Mouse (Mus musculus): Measurements from ENCODE around the gene Slc48a1. TPM values are rescaled to one million over a fixed set of nuclear protein-coding genes. Genes with fewer than 3 reads are reported as not detected.

Gene Slc48a1
- polyA plus RNA-seq, 1 experiment = 22.1 TPM

GRCm38 (mm10) chr15:97746278-97746677, 32.0 kb upstream of the Slc48a1 start:
- Histone ChIP-seq H3K27ac (ENCODE audit: insufficient read depth, low read depth, low read length) (no peak overlapping the region), H3K4me1 (ENCODE audit: control insufficient read depth, insufficient read depth, insufficient read length, low read length) (peaks cover 11% of the 10 kb centered on the region; the same call in 1 of the 2 replicates), H3K27me3 (ENCODE audit: control insufficient read depth, insufficient read depth, low read length) (no peaks in the 10 kb centered on the region), H3K4me3 (ENCODE audit: low read depth, low read length) (no peak overlapping the region), H3K36me3 (ENCODE audit: control insufficient read depth, insufficient read depth, low read length) (no peaks in the 10 kb centered on the region)
- WGBS = 38% methylated on average over 10 of the region's 10 CpGs
- no peak for TF ChIP-seq POLR2A (IDR thresholded peaks at IDR 0.05; ENCODE audit: low read depth, low read length)
- no peak for TF ChIP-seq CTCF (IDR thresholded peaks at IDR 0.05; ENCODE audit: extremely low read depth, insufficient read length, insufficient replicate concordance, low read depth, low read length)

DNA sequence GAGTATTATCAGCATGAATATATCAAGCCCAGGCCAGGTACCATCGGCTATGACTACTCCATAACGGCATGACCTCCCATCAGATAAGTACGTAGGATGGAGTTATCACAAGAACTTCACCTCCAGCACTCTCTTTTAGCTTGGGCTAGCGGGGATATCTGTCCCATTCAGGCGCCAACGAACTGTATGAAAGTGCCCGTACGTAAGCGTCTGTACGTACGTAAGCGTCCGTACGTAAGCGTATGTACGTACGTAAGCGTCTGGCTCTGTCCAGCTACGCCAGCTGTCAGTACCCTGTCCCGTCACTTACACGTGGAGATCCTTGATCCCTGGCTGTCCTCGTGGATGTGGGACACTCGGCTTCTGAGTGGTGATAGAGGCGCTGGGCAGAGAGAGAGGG, 31.6 kb upstream of the Slc48a1 start:
- Histone ChIP-seq H3K4me3 (ENCODE audit: low read depth, low read length) (no peak overlapping the region), H3K36me3 (ENCODE audit: control insufficient read depth, insufficient read depth, low read length) (no peaks in the 10 kb centered on the region), H3K27me3 (ENCODE audit: control insufficient read depth, insufficient read depth, low read length) (no peaks in the 10 kb centered on the region), H3K27ac (ENCODE audit: insufficient read depth, low read depth, low read length) (no peak overlapping the region), H3K4me1 (ENCODE audit: control insufficient read depth, insufficient read depth, insufficient read length, low read length) (peaks cover 11% of the 10 kb centered on the region; the same call in 1 of the 2 replicates)
- 87% methylated on average over 24 of the region's 24 CpGs for WGBS
- TF ChIP-seq POLR2A (IDR thresholded peaks at IDR 0.05; ENCODE audit: low read depth, low read length) (no peak), CTCF (IDR thresholded peaks at IDR 0.05; ENCODE audit: extremely low read depth, insufficient read length, insufficient replicate concordance, low read depth, low read length) (no peak)

- no peaks in the 10 kb centered on the region for H3K27me3 ChIP-seq (ENCODE audit: control insufficient read depth, insufficient read depth, low read length)
- H3K27ac ChIP-seq (ENCODE audit: insufficient read depth, low read depth, low read length) = no peak overlapping the region
- H3K4me3 ChIP-seq (ENCODE audit: low read depth, low read length) = no peak overlapping the region
- WGBS = 85% methylated on average over 4 of the region's 4 CpGs
- TF ChIP-seq CTCF (IDR thresholded peaks at IDR 0.05; ENCODE audit: extremely low read depth, insufficient read length, insufficient replicate concordance, low read depth, low read length) (no peak), POLR2A (IDR thresholded peaks at IDR 0.05; ENCODE audit: low read depth, low read length) (no peak)
- H3K4me1 ChIP-seq (ENCODE audit: control insufficient read depth, insufficient read depth, insufficient read length, low read length) = peaks cover 11% of the 10 kb centered on the region; the same call in 1 of the 2 replicates
- H3K36me3 ChIP-seq (ENCODE audit: control insufficient read depth, insufficient read depth, low read length) = no peaks in the 10 kb centered on the region
Observed at GRCm38 (mm10) chr15:97747486-97747885, 30.8 kb upstream of the Slc48a1 start.

- H3K4me3 ChIP-seq (ENCODE audit: low read depth, low read length) = no peak overlapping the region
- no peak overlapping the region for H3K27ac ChIP-seq (ENCODE audit: insufficient read depth, low read depth, low read length)
- no peaks in the 10 kb centered on the region for H3K36me3 ChIP-seq (ENCODE audit: control insufficient read depth, insufficient read depth, low read length)
- 78% methylated on average over 10 of the region's 10 CpGs for WGBS
- no peak for TF ChIP-seq CTCF (IDR thresholded peaks at IDR 0.05; ENCODE audit: extremely low read depth, insufficient read length, insufficient replicate concordance, low read depth, low read length)
- TF ChIP-seq POLR2A (IDR thresholded peaks at IDR 0.05; ENCODE audit: low read depth, low read length) = no peak
- no peaks in the 10 kb centered on the region for H3K27me3 ChIP-seq (ENCODE audit: control insufficient read depth, insufficient read depth, low read length)
- H3K4me1 ChIP-seq (ENCODE audit: control insufficient read depth, insufficient read depth, insufficient read length, low read length) = peaks cover 11% of the 10 kb centered on the region; the same call in 1 of the 2 replicates
Observed at GRCm38 (mm10) chr15:97748309-97748708, 30.0 kb upstream of the Slc48a1 start.

DNA sequence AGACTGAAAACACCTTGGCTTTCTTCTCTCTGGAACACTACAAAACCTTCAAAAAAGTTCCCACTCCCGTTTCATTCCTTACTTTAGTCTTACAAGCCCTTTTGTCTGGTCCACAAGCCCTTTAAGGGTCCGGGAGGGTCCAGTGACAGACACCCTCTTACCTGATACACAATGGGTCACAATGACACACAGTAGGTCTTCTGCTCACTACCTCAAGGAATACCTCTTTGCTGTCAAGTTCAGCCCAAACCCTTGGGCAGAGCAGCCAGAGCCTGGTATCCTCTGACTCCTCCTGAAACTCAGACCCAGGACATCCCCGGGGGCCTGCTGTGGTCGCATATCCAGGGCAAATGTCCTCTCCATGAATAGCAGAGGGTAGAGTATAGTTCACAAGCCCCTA, 29.4 kb upstream of the Slc48a1 start:
- Histone ChIP-seq H3K27me3 (ENCODE audit: control insufficient read depth, insufficient read depth, low read length) (no peaks in the 10 kb centered on the region), H3K4me1 (ENCODE audit: control insufficient read depth, insufficient read depth, insufficient read length, low read length) (peaks cover 11% of the 10 kb centered on the region; the same call in 1 of the 2 replicates), H3K4me3 (ENCODE audit: low read depth, low read length) (no peak overlapping the region), H3K36me3 (ENCODE audit: control insufficient read depth, insufficient read depth, low read length) (no peaks in the 10 kb centered on the region), H3K27ac (ENCODE audit: insufficient read depth, low read depth, low read length) (no peak overlapping the region)
- 87% methylated on average over 4 of the region's 4 CpGs for WGBS
- TF ChIP-seq CTCF (IDR thresholded peaks at IDR 0.05; ENCODE audit: extremely low read depth, insufficient read length, insufficient replicate concordance, low read depth, low read length) = no peak
- no peak for TF ChIP-seq POLR2A (IDR thresholded peaks at IDR 0.05; ENCODE audit: low read depth, low read length)

- Histone ChIP-seq H3K27ac (ENCODE audit: insufficient read depth, low read depth, low read length) (no peak overlapping the region), H3K36me3 (ENCODE audit: control insufficient read depth, insufficient read depth, low read length) (no peaks in the 10 kb centered on the region), H3K4me3 (ENCODE audit: low read depth, low read length) (no peak overlapping the region), H3K4me1 (ENCODE audit: control insufficient read depth, insufficient read depth, insufficient read length, low read length) (peaks cover 11% of the 10 kb centered on the region; the same call in 1 of the 2 replicates), H3K27me3 (ENCODE audit: control insufficient read depth, insufficient read depth, low read length) (no peaks in the 10 kb centered on the region)
- 90% methylated on average over 9 of the region's 9 CpGs for WGBS
- TF ChIP-seq CTCF (IDR thresholded peaks at IDR 0.05; ENCODE audit: extremely low read depth, insufficient read length, insufficient replicate concordance, low read depth, low read length) = no peak
- TF ChIP-seq POLR2A (IDR thresholded peaks at IDR 0.05; ENCODE audit: low read depth, low read length) = no peak
Observed at GRCm38 (mm10) chr15:97749397-97749796, 28.9 kb upstream of the Slc48a1 start.

GRCm38 (mm10) chr15:97749841-97750240, 28.5 kb upstream of the Slc48a1 start:
- Histone ChIP-seq H3K36me3 (ENCODE audit: control insufficient read depth, insufficient read depth, low read length) (no peaks in the 10 kb centered on the region), H3K27me3 (ENCODE audit: control insufficient read depth, insufficient read depth, low read length) (no peaks in the 10 kb centered on the region), H3K4me3 (ENCODE audit: low read depth, low read length) (no peak overlapping the region), H3K4me1 (ENCODE audit: control insufficient read depth, insufficient read depth, insufficient read length, low read length) (peaks cover 11% of the 10 kb centered on the region; the same call in 1 of the 2 replicates), H3K27ac (ENCODE audit: insufficient read depth, low read depth, low read length) (no peak overlapping the region)
- WGBS = 56% methylated on average over 13 of the region's 13 CpGs
- TF ChIP-seq POLR2A (IDR thresholded peaks at IDR 0.05; ENCODE audit: low read depth, low read length) (no peak), CTCF (IDR thresholded peaks at IDR 0.05; ENCODE audit: extremely low read depth, insufficient read length, insufficient replicate concordance, low read depth, low read length) (no peak)

Data from small intestine, adult 2 months (tissue).